Mouse (Mus musculus) cerebellum, adult 9-10 months (tissue): Measurements from ENCODE around the gene Hsd17b3.

Source experiments
- DNase-seq: peaks from one replicate; pipeline ENCODE4 v3.0.0; 2022

The Hsd17b3 gene

GRCm38 (mm10) chr13:64089130-64089529 is at the start of gene Hsd17b3:
Hsd17b3 (minus strand) TSS chr13:64089230.
- no peak for DNase-seq

GRCm38 (mm10) chr13:64129616-64130375 is 40.8 kb upstream of the Hsd17b3 start:
- DNase-seq: peak; percentile 16

GRCm38 (mm10) chr13:64128858-64129615 is 40.0 kb upstream of the Hsd17b3 start, which contains the start of gene Slc35d2:
Slc35d2 (minus strand) TSS chr13:64129368.
- DNase-seq: no peak

GRCm38 (mm10) chr13:64126316-64126715 is 37.3 kb upstream of the Hsd17b3 start:
- no peak for DNase-seq

GRCm38 (mm10) chr13:64124886-64125285 is 35.9 kb upstream of the Hsd17b3 start:
- no peak for DNase-seq

GRCm38 (mm10) chr13:64123491-64124188 is 34.6 kb upstream of the Hsd17b3 start:
- DNase-seq: no peak

GRCm38 (mm10) chr13:64120760-64121159 is 31.7 kb upstream of the Hsd17b3 start:
- no peak for DNase-seq

GRCm38 (mm10) chr13:64117442-64117841 is 28.4 kb upstream of the Hsd17b3 start:
- no peak for DNase-seq

- no peak for DNase-seq
Observed at GRCm38 (mm10) chr13:64110421-64110820, 21.4 kb upstream of the Hsd17b3 start.

- no peak for DNase-seq
Observed at GRCm38 (mm10) chr13:64108381-64108850, 19.4 kb upstream of the Hsd17b3 start.

- no peak for DNase-seq
Observed at GRCm38 (mm10) chr13:64107535-64107934, 18.5 kb upstream of the Hsd17b3 start.

- no peak for DNase-seq
Observed at GRCm38 (mm10) chr13:64107105-64107504, 18.1 kb upstream of the Hsd17b3 start.

GRCm38 (mm10) chr13:64105690-64106089 is 16.7 kb upstream of the Hsd17b3 start:
- no peak for DNase-seq

- DNase-seq: peak; percentile 52
Observed at GRCm38 (mm10) chr13:64100186-64100585, 11.2 kb upstream of the Hsd17b3 start.

- DNase-seq: no peak
Observed at GRCm38 (mm10) chr13:64098992-64099391, 10.0 kb upstream of the Hsd17b3 start.

GRCm38 (mm10) chr13:64093341-64093740 is 4.3 kb upstream of the Hsd17b3 start:
- DNase-seq: peak; percentile 71

- DNase-seq: no peak
Observed at GRCm38 (mm10) chr13:64092752-64093151, 3.7 kb upstream of the Hsd17b3 start.

GRCm38 (mm10) chr13:64092141-64092540 is 3.1 kb upstream of the Hsd17b3 start:
- no peak for DNase-seq

- DNase-seq: no peak
Observed at GRCm38 (mm10) chr13:64091006-64091405, 2.0 kb upstream of the Hsd17b3 start.

- no peak for DNase-seq
Observed at GRCm38 (mm10) chr13:64090278-64090677, 1.2 kb upstream of the Hsd17b3 start.

GRCm38 (mm10) chr13:64088057-64088456 is 973 bp downstream of the Hsd17b3 start:
- no peak for DNase-seq

GRCm38 (mm10) chr13:64086036-64086435 is 3.0 kb downstream of the Hsd17b3 start:
- DNase-seq: no peak

GRCm38 (mm10) chr13:64083331-64083730 is 5.7 kb downstream of the Hsd17b3 start:
- DNase-seq: no peak
